Mouse (Mus musculus): Measurements from ENCODE around the gene Lats2.
A peak's percentile ranks its signal among the peaks of the same experiment; 100 is the strongest.
"Not testable (repeated sequence)": the region's sequence is repeated elsewhere in the genome, so short reads cannot be mapped to it uniquely, and the experiment has no call there.

Lats2 gene

GRCm38 (mm10) chr14:57694246-57694645 lies 63.9 kb downstream of the Lats2 start:
- no peak for DNase-seq (ENCODE audit: low read depth, low spot score)

DNA sequence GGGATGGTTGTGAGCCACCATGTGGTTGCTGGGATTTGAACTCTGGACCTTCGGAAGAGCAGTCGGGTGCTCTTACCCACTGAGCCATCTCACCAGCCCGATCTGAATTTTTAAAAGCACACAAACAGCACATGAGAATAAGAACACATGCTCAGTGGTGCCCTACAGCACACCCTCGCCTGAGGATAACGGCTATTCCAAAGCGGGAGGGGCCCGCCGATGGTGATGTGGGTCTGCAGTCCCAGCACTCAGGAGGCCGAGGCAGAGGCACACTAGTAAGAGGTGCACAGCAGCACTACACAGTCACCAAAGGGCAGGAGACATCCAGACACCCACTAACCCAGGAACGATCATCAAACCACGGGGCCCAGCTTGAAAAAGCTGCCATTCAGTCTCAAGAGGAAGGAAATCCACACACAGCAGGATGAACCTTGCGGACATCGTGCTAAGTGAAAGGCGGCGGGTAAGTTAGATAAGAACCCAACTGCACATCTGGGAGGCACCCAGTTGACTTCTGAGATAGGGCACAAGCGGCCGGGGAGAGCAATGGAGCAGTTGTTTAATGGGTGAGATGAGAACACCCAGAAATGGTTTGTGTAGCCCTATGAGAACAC lies 65.6 kb downstream of the Lats2 start:
- no peak for DNase-seq (ENCODE audit: low read depth, low spot score)

GRCm38 (mm10) chr14:57691316-57691715 lies 66.9 kb downstream of the Lats2 start:
- no peak for DNase-seq (ENCODE audit: low read depth, low spot score)

DNA sequence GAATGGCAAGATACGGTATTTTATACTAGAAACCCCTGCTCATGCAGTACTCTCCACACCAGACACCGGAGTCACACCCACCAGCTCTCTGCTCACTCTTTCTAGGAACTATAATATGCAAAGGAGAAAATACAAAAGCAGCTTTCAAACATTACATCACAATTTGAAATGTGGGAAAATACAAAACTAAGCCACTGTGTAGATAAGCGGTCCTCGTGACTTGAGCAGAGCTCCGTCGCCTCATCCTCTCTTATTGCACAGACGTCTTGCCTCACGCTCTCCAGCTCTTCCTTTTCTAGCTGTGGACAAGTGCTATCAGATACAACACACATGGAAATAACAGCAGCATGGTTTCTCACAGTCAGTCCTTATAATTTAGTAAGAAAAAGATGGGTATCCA lies 67.5 kb downstream of the Lats2 start:
- DNase-seq (ENCODE audit: low read depth, low spot score): no peak

- not testable (repeated sequence) for DNase-seq (ENCODE audit: low read depth, low spot score)
Measured at GRCm38 (mm10) chr14:57688066-57688465, 70.1 kb downstream of the Lats2 start.

GRCm38 (mm10) chr14:57687441-57687840 lies 70.7 kb downstream of the Lats2 start:
- no peak for DNase-seq (ENCODE audit: low read depth, low spot score)

DNA sequence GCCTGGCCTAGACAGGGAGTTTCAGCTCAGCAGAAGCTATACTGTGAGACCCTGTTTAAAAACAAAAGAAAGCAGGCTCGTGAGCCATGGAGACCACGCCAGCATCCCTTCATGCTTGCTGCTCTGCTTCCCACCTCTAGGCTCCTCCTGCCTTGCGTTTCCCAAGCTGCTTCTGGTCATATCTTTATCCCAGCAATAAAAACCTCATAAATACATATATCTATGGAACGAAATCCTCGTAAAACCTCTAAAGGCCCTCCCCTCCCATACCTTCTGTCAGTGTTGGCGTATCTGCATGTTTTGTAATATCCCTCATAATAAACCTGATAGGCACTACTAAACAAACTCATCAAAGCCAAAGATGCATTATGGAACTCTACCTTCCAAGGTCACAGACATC lies 71.5 kb downstream of the Lats2 start:
- DNase-seq (ENCODE audit: low read depth, low spot score): no peak

DNA sequence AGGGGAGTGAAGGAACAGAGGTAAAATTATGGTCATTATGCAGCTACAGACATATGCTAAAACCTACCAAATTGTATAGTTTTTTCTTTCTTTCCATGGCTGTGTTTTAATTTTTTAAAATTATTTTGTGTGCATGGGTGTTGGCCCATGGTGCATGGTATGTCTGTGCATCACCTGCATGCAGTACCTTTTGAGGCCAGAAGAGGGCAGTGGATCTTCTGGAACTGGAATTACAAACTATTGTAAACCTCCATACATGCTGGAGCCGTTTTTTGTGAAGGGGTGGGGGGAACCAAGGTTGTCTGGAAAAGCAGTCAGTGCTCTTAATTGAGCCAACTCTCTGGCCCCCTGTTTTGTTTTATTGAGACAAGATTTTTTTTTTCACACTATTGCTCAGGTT lies 73.6 kb downstream of the Lats2 start:
- DNase-seq (ENCODE audit: low read depth, low spot score): no peak

GRCm38 (mm10) chr14:57682751-57683150 lies 75.4 kb downstream of the Lats2 start:
- DNase-seq (ENCODE audit: low read depth, low spot score): no peak

- peak; percentile 69 for DNase-seq (ENCODE audit: low read depth, low spot score)
Measured at GRCm38 (mm10) chr14:57679958-57680535, 78.1 kb downstream of the Lats2 start.

- no peak for DNase-seq (ENCODE audit: low read depth, low spot score)
Measured at GRCm38 (mm10) chr14:57679523-57679922, 78.7 kb downstream of the Lats2 start.

GRCm38 (mm10) chr14:57675481-57675880 lies 82.7 kb downstream of the Lats2 start:
- no peak for DNase-seq (ENCODE audit: low read depth, low spot score)

DNA sequence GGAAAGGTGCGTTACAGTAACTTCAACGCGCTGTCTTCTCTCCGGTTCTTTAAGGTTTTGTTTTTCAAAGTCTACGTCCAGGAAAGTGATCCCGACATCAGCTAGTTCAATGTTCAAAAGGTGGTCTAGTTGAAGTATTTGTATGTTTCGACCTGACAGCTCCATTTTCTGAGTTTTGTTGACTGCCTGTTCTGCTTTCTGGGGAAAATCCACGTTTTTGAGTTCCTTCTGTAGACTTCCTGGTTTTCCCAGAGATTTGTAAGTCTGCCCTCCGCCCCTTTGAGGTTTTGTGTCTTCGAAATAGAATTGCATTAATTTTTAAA lies 92.6 kb downstream of the Lats2 start:
- DNase-seq (ENCODE audit: low read depth, low spot score): no peak

GRCm38 (mm10) chr14:57664822-57665627 lies 93.2 kb downstream of the Lats2 start, which contains the start of gene Xpo4:
TSS of gene Xpo4 (minus strand) at chr14:57665430.
- DNase-seq (ENCODE audit: low read depth, low spot score): peak; percentile 51

- DNase-seq (ENCODE audit: low read depth, low spot score): no peak
Measured at GRCm38 (mm10) chr14:57664311-57664821, 93.8 kb downstream of the Lats2 start.

- DNase-seq (ENCODE audit: low read depth, low spot score): no peak
Measured at GRCm38 (mm10) chr14:57663630-57664029, 94.6 kb downstream of the Lats2 start.

DNA sequence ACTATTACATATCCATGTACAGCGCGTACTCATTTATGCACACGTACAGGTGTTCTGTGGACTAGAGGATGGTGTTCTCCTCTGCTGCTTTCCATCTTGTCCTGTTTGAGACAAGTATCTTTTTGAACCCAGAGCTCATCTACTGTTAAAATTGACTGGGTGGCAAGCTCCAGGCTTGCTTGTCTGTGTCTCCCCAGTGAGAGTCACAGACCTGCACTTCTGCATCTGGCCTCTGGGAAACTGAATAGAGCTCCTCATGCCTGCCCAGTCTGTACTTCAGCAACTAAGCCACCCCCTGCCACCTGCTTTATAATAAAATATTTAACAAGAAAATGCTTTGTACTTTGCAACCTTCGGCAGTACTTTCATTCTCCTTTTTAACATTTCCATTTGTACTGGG lies 99.9 kb downstream of the Lats2 start:
- DNase-seq (ENCODE audit: low read depth, low spot score): no peak

- DNase-seq (ENCODE audit: low read depth, low spot score): no peak
Measured at GRCm38 (mm10) chr14:57657500-57657899, 100.7 kb downstream of the Lats2 start.

DNA sequence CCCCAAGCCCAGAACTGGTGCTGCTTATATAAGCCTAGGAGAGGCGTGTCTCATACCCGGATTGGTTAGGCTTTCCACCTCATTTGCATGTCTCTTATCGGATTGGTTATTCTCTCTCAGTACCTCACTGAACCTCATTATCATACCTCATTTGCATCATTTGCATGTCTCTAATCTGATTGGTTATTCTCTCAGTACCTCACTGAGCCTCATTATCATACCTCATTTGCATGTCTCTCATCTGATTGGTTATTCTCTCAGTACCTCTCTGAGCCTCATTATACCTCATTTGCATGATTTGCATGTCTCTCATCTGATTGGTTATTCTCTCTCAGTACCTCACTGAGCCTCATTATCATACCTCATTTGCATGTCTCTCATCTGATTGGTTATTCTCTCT lies 101.7 kb downstream of the Lats2 start:
- not testable (repeated sequence) for DNase-seq (ENCODE audit: low read depth, low spot score)

- DNase-seq (ENCODE audit: low read depth, low spot score): no peak
Measured at GRCm38 (mm10) chr14:57649501-57649900, 108.7 kb downstream of the Lats2 start.

DNA sequence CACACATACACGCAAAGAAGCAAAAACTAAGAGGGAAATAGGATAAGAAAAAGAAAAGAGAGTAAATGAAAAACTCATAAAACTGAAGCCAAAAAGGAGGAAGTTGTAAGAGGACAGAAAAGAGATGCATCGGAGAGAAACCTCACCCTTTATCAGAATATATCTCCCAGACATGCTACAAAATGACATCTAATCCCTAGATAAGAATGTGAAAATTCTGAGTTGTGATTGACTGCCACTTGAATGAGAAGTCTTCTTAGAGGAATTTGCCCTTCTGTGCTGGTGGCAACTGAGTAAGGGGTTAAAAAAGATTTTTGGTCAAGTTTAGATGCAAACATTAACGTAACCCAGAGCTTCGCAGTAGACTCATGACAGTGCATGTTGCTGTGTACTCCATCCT lies 112.0 kb downstream of the Lats2 start:
- DNase-seq (ENCODE audit: low read depth, low spot score): no peak
